Mouse (Mus musculus) ES-E14 (cell line): ENCODE measurements around the gene Vcl. TPM values are rescaled to one million over a fixed set of nuclear protein-coding genes. Genes with fewer than 3 reads are reported as not detected.

Source experiments
- DNase-seq: peaks from one replicate; pipeline ENCODE4 v3.0.0-alpha.2; 2013; ENCODE audit warnings: low read depth, low spot score
- H3K27ac ChIP-seq: 2 replicates; pipeline ENCODE4 v1.5.1; 2012; ENCODE audit warnings: low read depth, mild to moderate bottlenecking, low read length, moderate library complexity, mixed read lengths; ENCODE audit not compliant: poor library complexity, insufficient read depth, severe bottlenecking
- H3K36me3 ChIP-seq: 2 replicates; pipeline ENCODE4 v1.6.1; 2012; ENCODE audit warnings: mild to moderate bottlenecking, low read length, moderate library complexity, mixed read lengths; ENCODE audit not compliant: control insufficient read depth, poor library complexity, insufficient read depth, severe bottlenecking
- H3K4me1 ChIP-seq, 2 experiments: fragments of 150-350 bp in 1 of 2; sonication (generic) in 1 of 2; 2 replicates each; pipeline ENCODE4 v1.6.1; 2012; ENCODE audit warnings: low read length in 2 of 2, mild to moderate bottlenecking in 1 of 2, mixed read lengths in 1 of 2; ENCODE audit not compliant: control insufficient read depth in 2 of 2, insufficient read depth in 2 of 2, poor library complexity in 1 of 2
- H3K4me3 ChIP-seq, 2 experiments: fragments of 150-350 bp in 1 of 2; sonication (generic) in 1 of 2; 2 replicates each; pipeline ENCODE4 v1.5.1; 2012; ENCODE audit warnings: low read length in 2 of 2, low read depth in 1 of 2, mild to moderate bottlenecking in 1 of 2, mixed read lengths in 1 of 2; ENCODE audit not compliant: insufficient read depth in 1 of 2, poor library complexity in 1 of 2, severe bottlenecking in 1 of 2
- H3K9ac ChIP-seq: 2 replicates; pipeline ENCODE4 v1.6.1; 2012; ENCODE audit warnings: low read depth, mild to moderate bottlenecking, low read length, mixed read lengths; ENCODE audit not compliant: poor library complexity, insufficient read depth, severe bottlenecking
- H3K9me3 ChIP-seq: fragments of 150-350 bp; sonication (generic); 2 replicates; pipeline ENCODE4 v1.6.1; 2012; ENCODE audit warnings: low read depth, mild to moderate bottlenecking, low read length; ENCODE audit not compliant: control insufficient read depth, insufficient read depth
- CHD2 ChIP-seq: IDR thresholded peaks from 2 replicates; pipeline ENCODE4 v1.6.1; 2014; ENCODE audit warnings: mild to moderate bottlenecking, low read depth, low read length, inconsistent platforms
- HCFC1 ChIP-seq: IDR thresholded peaks from 2 replicates; pipeline ENCODE4 v1.6.1; 2012; ENCODE audit warnings: low read length, inconsistent platforms, borderline replicate concordance; ENCODE audit not compliant: insufficient read depth
- MAFK ChIP-seq: IDR thresholded peaks from 2 replicates; pipeline ENCODE4 v1.6.1; 2014; ENCODE audit warnings: mild to moderate bottlenecking, low read depth, low read length, inconsistent platforms; ENCODE audit not compliant: insufficient read depth
- ZC3H11A ChIP-seq: IDR thresholded peaks from 2 replicates; pipeline ENCODE4 v1.6.1; 2012; ENCODE audit warnings: low read depth, mild to moderate bottlenecking, inconsistent platforms, low read length, borderline replicate concordance
- ZNF384 ChIP-seq: IDR thresholded peaks from 2 replicates; pipeline ENCODE4 v1.6.1; 2012; ENCODE audit warnings: low read depth, low read length, inconsistent platforms
- in situ Hi-C, 2 experiments: fragments of 600-800 bp; cut with MboI; formaldehyde crosslinking; loops; one replicate each; pipeline ENCODE4 v1.15.1; 2025; ENCODE audit warnings: low sequenced_read_pairs in 2 of 2, inconsistent platforms in 1 of 2; ENCODE audit not compliant: unreplicated experiment in 2 of 2
- total RNA-seq: library from RNA; depleted of rRNA; stranded (reverse); fragments of 300-350 nt; gene quantifications from 2 replicates; pipeline ENCODE4 v1.2.3, GENCODE M21; 2012

The Vcl gene
- total RNA-seq, 1 experiment: 116 TPM

GRCm38 (mm10) chr14:21034791-21035190, 105.6 kb downstream of the Vcl start:
- H3K27ac ChIP-seq: no peak overlapping the region
- DNase-seq: no peak
- no peak overlapping the region for H3K9ac ChIP-seq
- TF ChIP-seq MAFK (no peak), HCFC1 (no peak), ZNF384 (no peak), CHD2 (no peak), ZC3H11A (no peak)
- in situ Hi-C loops: no loop called here
- peaks cover 14% of the 10 kb centered on the region for H3K36me3 ChIP-seq
- H3K4me3 ChIP-seq: no peak overlapping the region
- no peaks in the 10 kb centered on the region for H3K9me3 ChIP-seq
- no peaks in the 10 kb centered on the region for H3K4me1 ChIP-seq

- Histone ChIP-seq H3K4me1 (no peaks in the 10 kb centered on the region), H3K9me3 (no peaks in the 10 kb centered on the region), H3K27ac (no peak overlapping the region), H3K36me3 (peaks cover 3% of the 10 kb centered on the region), H3K4me3 (no peak overlapping the region), H3K9ac (no peak overlapping the region)
- no peak for DNase-seq
- TF ChIP-seq MAFK (no peak), CHD2 (no peak), ZC3H11A (no peak), HCFC1 (no peak), ZNF384 (no peak)
- in situ Hi-C loops: no loop called here
Observed at GRCm38 (mm10) chr14:21039077-21039476, 109.9 kb downstream of the Vcl start.

- H3K4me1 ChIP-seq: no peaks in the 10 kb centered on the region
- H3K36me3 ChIP-seq: peaks cover 3% of the 10 kb centered on the region
- in situ Hi-C loops: no loop called here
- H3K9me3 ChIP-seq: no peaks in the 10 kb centered on the region
- no peak overlapping the region for H3K27ac ChIP-seq
- DNase-seq: no peak
- H3K4me3 ChIP-seq: no peak overlapping the region
- no peak overlapping the region for H3K9ac ChIP-seq
- no peak for TF ChIP-seq CHD2
- no peak for TF ChIP-seq ZC3H11A
- TF ChIP-seq HCFC1: no peak
- no peak for TF ChIP-seq MAFK
- no peak for TF ChIP-seq ZNF384
Observed at GRCm38 (mm10) chr14:21039623-21040022, 110.4 kb downstream of the Vcl start.

GRCm38 (mm10) chr14:21047840-21048239, 118.6 kb downstream of the Vcl start:
- no peak overlapping the region for H3K27ac ChIP-seq
- no peak overlapping the region for H3K9ac ChIP-seq
- H3K4me1 ChIP-seq: peaks cover 2 to 3% of the 10 kb centered on the region in 2 experiments; a peak in 1 of 4 replicates
- no peak overlapping the region for H3K4me3 ChIP-seq
- in situ Hi-C loops: no loop called here
- H3K36me3 ChIP-seq: no peaks in the 10 kb centered on the region
- TF ChIP-seq ZNF384: no peak
- TF ChIP-seq HCFC1: no peak
- TF ChIP-seq CHD2: no peak
- no peak for TF ChIP-seq ZC3H11A
- TF ChIP-seq MAFK: no peak
- peak; percentile 38 for DNase-seq
- no peaks in the 10 kb centered on the region for H3K9me3 ChIP-seq

GRCm38 (mm10) chr14:21048879-21049278, 119.7 kb downstream of the Vcl start:
- TF ChIP-seq ZC3H11A (no peak), HCFC1 (no peak), MAFK (no peak), ZNF384 (no peak), CHD2 (no peak)
- DNase-seq: peak; percentile 54
- Histone ChIP-seq H3K4me3 (no peak overlapping the region), H3K36me3 (no peaks in the 10 kb centered on the region), H3K9me3 (no peaks in the 10 kb centered on the region), H3K27ac (no peak overlapping the region), H3K9ac (no peak overlapping the region), H3K4me1 (peaks cover 2 to 3% of the 10 kb centered on the region in 2 experiments; a peak in 1 of 4 replicates)
- in situ Hi-C loops: no loop called here
